Mouse (Mus musculus) heart, embryonic 16.5 days (tissue): ENCODE measurements at regions not wholly inside any gene's neighbourhood (a gene's known extent, or its start where the extent isn't known, plus 50 kb on each side); places are given as distances from the start of the nearest gene placed in this dataset.

Experiments
- ATAC-seq: fragments of 200-750 bp; cut with Nextera tagmentation; replicated peaks from 2 replicates; pipeline ENCODE4 v1.8.0; 2017; ENCODE audit warnings: moderate number of reproducible peaks; ENCODE audit not compliant: insufficient read depth, low FRiP score; ENCODE audit errors: extremely low read depth
- H3K27ac ChIP-seq: fragments of 300-500 bp; sonication (generic); 2 replicates; pipeline ENCODE4 v1.5.1; 2014; ENCODE audit warnings: mild to moderate bottlenecking, low read length, control low read depth, moderate library complexity
- H3K27me3 ChIP-seq: fragments of 300-500 bp; sonication (generic); 2 replicates; pipeline ENCODE4 v1.6.1; 2014; ENCODE audit warnings: low read length, mixed read lengths; ENCODE audit not compliant: control insufficient read depth, insufficient read depth
- H3K36me3 ChIP-seq: fragments of 300-500 bp; sonication (generic); 2 replicates; pipeline ENCODE4 v1.6.1; 2014; ENCODE audit not compliant: control insufficient read depth, insufficient read depth
- H3K4me1 ChIP-seq: fragments of 300-500 bp; sonication (generic); 2 replicates; pipeline ENCODE4 v1.6.1; 2014; ENCODE audit warnings: low read length, mixed read lengths; ENCODE audit not compliant: control insufficient read depth, insufficient read depth
- H3K4me2 ChIP-seq: fragments of 300-500 bp; sonication (generic); 2 replicates; pipeline ENCODE4 v1.6.1; 2014; ENCODE audit warnings: low read depth, mild to moderate bottlenecking, control low read depth, low read length
- H3K4me3 ChIP-seq: fragments of 300-500 bp; sonication (generic); 2 replicates; pipeline ENCODE4 v1.5.1; 2014; ENCODE audit warnings: mild to moderate bottlenecking, control low read depth, low read length
- H3K9ac ChIP-seq: fragments of 300-500 bp; sonication (generic); 2 replicates; pipeline ENCODE4 v1.6.1; 2014; ENCODE audit warnings: low read length, control low read depth
- H3K9me3 ChIP-seq: fragments of 300-500 bp; sonication (generic); replicated peaks from 2 replicates; pipeline ENCODE4 v1.6.1; 2016; ENCODE audit warnings: low read length; ENCODE audit not compliant: control insufficient read depth
- WGBS: fragments of 180-500 bp; shearing (Covaris S2); extraction: QIAGEN DNeasy Blood & Tissue Kit; methylation state at CpG from one replicate; pipeline ENCODE4 v1.1.7; 2014; 5-methylcytosine and 5-hydroxymethylcytosine counted together

DNA sequence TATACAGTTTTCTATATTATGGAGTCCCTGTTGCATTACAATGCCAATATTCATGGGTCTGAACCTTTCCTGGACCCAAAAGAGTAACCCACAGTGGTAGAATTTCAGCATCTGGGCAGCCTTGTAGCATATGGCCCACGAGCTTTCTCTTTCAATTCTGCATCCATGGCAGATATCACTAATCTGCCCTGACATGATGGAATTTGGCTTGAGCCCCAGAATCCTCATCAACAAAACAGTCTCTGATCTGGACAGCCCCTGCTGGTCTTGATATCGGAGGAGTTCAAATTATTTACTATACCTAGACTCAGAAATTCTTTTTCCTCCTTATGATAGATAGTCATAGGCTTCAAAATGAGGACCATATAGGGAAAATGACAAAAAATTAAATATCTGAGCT, 139.1 kb upstream of the Gk2 start:
- H3K27ac ChIP-seq, result no peak overlapping the region
- no peaks in the 10 kb centered on the region for H3K4me1 ChIP-seq
- H3K36me3 ChIP-seq, result no peaks in the 10 kb centered on the region
- ATAC-seq, result no peak
- H3K4me2 ChIP-seq, result no peak overlapping the region
- H3K9me3 ChIP-seq, result no peaks in the 10 kb centered on the region
- H3K27me3 ChIP-seq, result no peaks in the 10 kb centered on the region
- no peak overlapping the region for H3K4me3 ChIP-seq
- H3K9ac ChIP-seq, result no peak overlapping the region
- WGBS, result 51% methylated on average over 2 of the region's 2 CpGs

DNA sequence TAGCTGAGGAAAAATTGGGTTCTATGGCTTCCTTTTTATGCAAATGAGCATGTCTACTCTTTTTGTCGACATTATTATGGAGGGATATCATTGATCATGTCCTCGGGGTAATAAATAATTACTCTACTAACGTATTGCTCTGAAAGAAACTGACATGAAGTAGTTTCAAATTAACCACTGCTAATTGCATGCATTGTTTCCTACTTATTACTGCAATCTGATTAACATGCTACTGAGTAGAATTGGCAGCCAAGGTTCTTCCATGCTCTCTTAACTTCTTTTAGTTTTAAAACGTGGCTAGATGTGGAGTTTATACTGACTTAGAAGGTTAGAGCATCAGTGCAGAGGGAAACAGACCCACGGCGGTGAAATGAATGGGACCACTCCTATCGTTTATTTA, 137.3 kb upstream of the Gk2 start:
- H3K9ac ChIP-seq, result no peak overlapping the region
- H3K36me3 ChIP-seq, result no peaks in the 10 kb centered on the region
- no peak overlapping the region for H3K4me3 ChIP-seq
- H3K4me1 ChIP-seq, result no peaks in the 10 kb centered on the region
- WGBS, result 69% methylated on average over 7 of the region's 7 CpGs
- no peak overlapping the region for H3K27ac ChIP-seq
- H3K4me2 ChIP-seq, result no peak overlapping the region
- ATAC-seq, result no peak
- no peaks in the 10 kb centered on the region for H3K9me3 ChIP-seq
- H3K27me3 ChIP-seq, result no peaks in the 10 kb centered on the region

DNA sequence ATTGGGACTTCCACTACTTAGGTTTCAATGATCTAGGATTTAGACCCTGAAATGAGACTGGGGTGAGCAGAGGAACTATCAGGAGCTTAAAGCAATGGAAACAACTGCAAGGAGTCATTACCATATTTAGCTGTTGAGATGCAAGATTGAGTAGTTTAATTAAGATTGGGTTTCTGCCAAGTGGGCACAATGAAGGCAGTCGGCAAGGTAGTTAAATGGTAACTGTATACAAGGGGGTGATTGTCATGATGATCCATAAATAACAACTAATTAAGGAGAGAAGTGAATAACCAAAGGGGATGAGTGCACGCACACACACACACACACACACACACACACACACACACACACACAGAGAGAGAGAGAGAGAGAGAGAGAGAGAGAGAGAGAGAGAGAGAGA, 125.7 kb upstream of the Gk2 start:
- no peak for ATAC-seq

DNA sequence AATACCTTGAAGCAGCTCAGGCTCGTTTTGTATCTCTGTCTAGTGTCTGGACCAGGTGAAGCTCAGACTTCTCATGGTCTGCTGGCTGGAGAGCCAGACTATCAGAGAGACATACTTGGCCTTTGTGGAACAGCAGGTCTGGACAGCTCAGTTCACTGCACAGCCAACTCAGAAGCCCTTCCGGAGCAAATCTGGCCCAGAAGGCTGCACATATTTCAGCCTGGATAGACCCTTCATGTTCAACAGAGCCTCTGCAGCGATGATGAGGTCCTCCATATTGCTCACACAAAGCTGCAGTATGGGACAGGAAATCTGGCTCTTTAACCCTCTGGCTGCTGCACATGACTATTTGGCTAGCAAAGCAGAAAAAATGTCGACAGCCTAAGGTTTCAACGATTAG, 108.7 kb upstream of the Gk2 start:
- Histone ChIP-seq H3K27me3 (no peaks in the 10 kb centered on the region), H3K4me1 (no peaks in the 10 kb centered on the region), H3K4me2 (no peak overlapping the region), H3K4me3 (no peak overlapping the region), H3K27ac (no peak overlapping the region), H3K9ac (no peak overlapping the region), H3K9me3 (no peaks in the 10 kb centered on the region), H3K36me3 (no peaks in the 10 kb centered on the region)
- WGBS, result 62% methylated on average over 5 of the region's 5 CpGs
- no peak for ATAC-seq

More for the DNA sequence above, 125.7 kb upstream of the Gk2 start:
- H3K36me3 ChIP-seq, result no peaks in the 10 kb centered on the region
- no peak overlapping the region for H3K9ac ChIP-seq
- no peaks in the 10 kb centered on the region for H3K4me1 ChIP-seq
- H3K27ac ChIP-seq, result no peak overlapping the region
- H3K9me3 ChIP-seq, result no peaks in the 10 kb centered on the region
- no peak overlapping the region for H3K4me3 ChIP-seq
- H3K4me2 ChIP-seq, result no peak overlapping the region
- WGBS, result 80% methylated on average over 2 of the region's 2 CpGs
- H3K27me3 ChIP-seq, result no peaks in the 10 kb centered on the region

DNA sequence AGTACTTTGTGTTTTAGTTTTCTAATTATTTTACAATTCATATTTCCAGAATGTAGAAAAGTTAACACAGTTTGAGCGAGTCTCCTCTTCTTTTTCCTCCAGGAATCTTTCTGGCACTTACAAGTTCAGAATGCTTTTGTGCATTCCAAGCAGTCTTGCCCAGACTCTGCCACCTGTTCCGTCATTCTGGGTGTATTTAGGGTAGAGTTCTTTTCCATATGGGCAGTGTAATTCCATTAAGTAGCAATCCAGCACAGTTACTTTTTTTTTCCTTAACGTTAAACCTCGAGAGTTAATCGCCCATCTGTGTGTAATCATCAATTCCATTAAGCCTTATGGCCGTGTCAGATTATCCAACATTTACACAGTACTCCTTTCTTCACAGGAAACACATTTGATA, 106.9 kb upstream of the Gk2 start:
- no peaks in the 10 kb centered on the region for H3K9me3 ChIP-seq
- H3K4me3 ChIP-seq, result no peak overlapping the region
- no peak overlapping the region for H3K27ac ChIP-seq
- no peak overlapping the region for H3K9ac ChIP-seq
- H3K4me2 ChIP-seq, result no peak overlapping the region
- no peaks in the 10 kb centered on the region for H3K36me3 ChIP-seq
- no peaks in the 10 kb centered on the region for H3K4me1 ChIP-seq
- no peak for ATAC-seq
- 75% methylated on average over 6 of the region's 6 CpGs for WGBS
- no peaks in the 10 kb centered on the region for H3K27me3 ChIP-seq

DNA sequence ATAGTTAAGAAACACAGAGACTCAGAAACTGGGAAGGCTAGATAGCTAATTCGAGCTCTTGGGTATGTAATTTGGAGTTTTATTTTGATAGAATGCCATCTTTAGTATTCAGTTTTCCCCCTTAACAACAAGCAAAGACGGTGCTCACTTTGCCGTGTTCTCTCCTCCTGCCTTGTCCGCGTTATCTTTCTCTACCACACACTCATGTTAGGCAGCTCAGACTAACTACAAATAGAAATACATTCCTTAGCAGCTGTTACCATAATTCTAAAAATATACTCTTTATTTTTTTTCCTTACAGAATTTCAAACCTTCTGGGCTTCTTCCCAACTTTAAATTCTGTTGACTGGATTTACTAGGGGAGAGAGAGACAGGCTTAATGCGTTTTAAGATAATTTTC, 97.5 kb upstream of the Gk2 start:
- no peaks in the 10 kb centered on the region for H3K36me3 ChIP-seq
- 19% methylated on average over 6 of the region's 6 CpGs for WGBS
- peak overlapping the region; percentile 80 for H3K27ac ChIP-seq
- H3K4me2 ChIP-seq, result peak overlapping the region; percentile 36
- H3K4me1 ChIP-seq, result peaks cover 6% of the 10 kb centered on the region
- H3K27me3 ChIP-seq, result no peaks in the 10 kb centered on the region
- ATAC-seq, result peak; percentile 58; the same call in 1 of the 2 replicates
- H3K9me3 ChIP-seq, result no peaks in the 10 kb centered on the region; the same call in 1 of the 2 replicates
- 0 out of 2 replicates have a peak overlapping the region, but pooled peaks have one; percentile 12 for H3K9ac ChIP-seq
- no peak overlapping the region for H3K4me3 ChIP-seq

DNA sequence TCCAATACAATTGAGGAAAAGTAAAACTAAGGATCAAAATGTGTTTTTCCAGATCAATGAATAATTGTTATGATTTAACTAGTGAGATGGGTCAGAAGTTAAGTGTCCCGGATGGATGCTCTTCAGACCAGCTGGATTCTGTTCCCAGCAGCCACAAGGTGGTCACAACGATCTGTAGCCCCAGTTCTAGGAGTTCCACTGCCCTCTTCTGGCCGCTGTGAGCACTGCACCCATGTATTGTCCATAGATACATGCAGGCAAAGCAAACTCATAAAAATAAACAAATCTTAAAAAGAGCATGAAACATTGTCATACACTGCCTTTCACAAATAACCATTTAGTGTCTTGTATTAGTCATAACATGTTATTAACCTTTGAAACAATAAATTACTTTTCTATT, 96.3 kb upstream of the Gk2 start:
- Histone ChIP-seq H3K4me2 (no peak overlapping the region), H3K27ac (no peak overlapping the region), H3K4me1 (peaks cover 6% of the 10 kb centered on the region), H3K27me3 (no peaks in the 10 kb centered on the region), H3K9me3 (no peaks in the 10 kb centered on the region; the same call in 1 of the 2 replicates), H3K9ac (no peak overlapping the region), H3K4me3 (no peak overlapping the region), H3K36me3 (no peaks in the 10 kb centered on the region)
- 56% methylated on average over 3 of the region's 3 CpGs for WGBS
- ATAC-seq, result no peak

DNA sequence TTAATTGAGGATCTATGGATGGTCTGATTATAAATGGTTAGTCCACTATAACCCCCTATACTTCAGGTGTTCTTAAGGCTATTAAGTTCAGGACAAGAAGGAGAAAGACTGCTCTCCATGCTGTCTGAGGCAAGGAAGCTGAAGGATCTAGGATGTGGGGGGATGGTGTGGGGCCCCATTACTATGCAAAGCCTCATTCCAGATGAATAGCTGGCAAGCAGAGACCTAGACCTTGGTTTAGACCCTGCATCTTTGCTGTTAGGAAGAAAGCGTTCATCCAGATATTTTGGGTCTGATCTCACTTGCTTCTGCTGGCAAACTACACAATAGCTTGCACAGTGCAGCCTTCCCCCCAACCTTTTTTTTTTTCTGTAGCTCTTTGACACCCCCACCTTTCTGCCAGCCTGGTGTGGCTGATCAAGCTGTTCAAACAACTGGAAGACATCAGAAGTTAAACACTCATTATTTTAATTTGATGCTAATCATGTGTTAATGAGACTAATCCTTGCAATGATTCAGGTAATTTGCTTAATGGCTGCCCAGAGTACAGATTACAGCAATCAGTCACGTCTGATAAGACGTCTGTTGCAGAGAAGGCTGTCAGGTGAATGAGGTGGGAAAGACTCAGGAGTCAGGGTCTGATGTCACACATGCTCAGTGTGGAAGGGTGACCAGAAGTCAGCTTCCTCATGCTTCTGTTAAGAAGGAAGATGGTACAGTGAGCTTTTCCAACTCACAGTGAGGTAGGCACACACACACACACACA, 80.9 kb upstream of the Gk2 start:
- Histone ChIP-seq H3K36me3 (no peaks in the 10 kb centered on the region), H3K27me3 (no peaks in the 10 kb centered on the region), H3K9ac (no peak overlapping the region), H3K9me3 (no peaks in the 10 kb centered on the region), H3K4me2 (no peak overlapping the region), H3K4me3 (no peak overlapping the region), H3K27ac (no peak overlapping the region), H3K4me1 (no peaks in the 10 kb centered on the region)
- ATAC-seq, result no peak
- 23% methylated on average over 3 of the region's 3 CpGs for WGBS

DNA sequence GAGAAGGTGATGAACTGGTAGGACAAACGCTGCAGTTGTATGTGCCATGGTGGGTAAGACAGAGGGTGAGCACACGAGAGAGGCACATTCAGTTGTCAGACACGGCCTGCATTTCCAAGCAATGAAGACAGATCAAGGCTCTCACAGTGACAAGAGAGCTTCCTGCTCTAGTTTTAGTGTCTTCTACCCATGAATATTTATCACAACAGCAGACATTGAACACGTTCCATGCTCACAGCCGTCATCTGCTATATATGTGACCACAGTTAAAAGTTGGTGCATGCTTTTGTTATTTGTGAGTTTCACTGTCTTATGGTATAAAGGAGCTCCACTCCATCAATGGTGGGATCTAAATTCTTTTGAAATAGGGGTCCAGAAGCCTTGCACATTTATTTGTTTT, 76.9 kb upstream of the Gk2 start:
- Histone ChIP-seq H3K27me3 (no peaks in the 10 kb centered on the region), H3K9me3 (no peaks in the 10 kb centered on the region), H3K9ac (no peak overlapping the region), H3K27ac (no peak overlapping the region), H3K4me2 (no peak overlapping the region), H3K36me3 (no peaks in the 10 kb centered on the region), H3K4me3 (no peak overlapping the region), H3K4me1 (no peaks in the 10 kb centered on the region)
- WGBS, result 78% methylated on average over 5 of the region's 5 CpGs
- no peak for ATAC-seq
